Mouse (Mus musculus): Measurements from ENCODE around the gene Tmem9b. TPM values are rescaled to one million over a fixed set of nuclear protein-coding genes. Genes with fewer than 3 reads are reported as not detected.

Gene Tmem9b
- polyA plus RNA-seq, 1 experiment from 2014 or later: 35.2 TPM

- no peaks in the 10 kb centered on the region for H3K36me3 ChIP-seq
- 0 out of 2 replicates have a peak, but pooled peaks cover under 1% of the 10 kb centered on the region for H3K27me3 ChIP-seq
- H3K27ac ChIP-seq: no peak overlapping the region
- H3K4me1 ChIP-seq: no peaks in the 10 kb centered on the region
- ATAC-seq (ENCODE audit: insufficient number of reproducible peaks, insufficient read depth, low FRiP score, low TSS enrichment): no peak
- no peaks in the 10 kb centered on the region for H3K9me3 ChIP-seq
- no peak overlapping the region for H3K4me2 ChIP-seq (replicated peaks)
- no peak overlapping the region for H3K4me3 ChIP-seq
- H3K9ac ChIP-seq: no peak overlapping the region
These were observed 19.6 kb upstream of the Tmem9b start for GRCm38 (mm10) chr7:109772251-109772650.

DNA sequence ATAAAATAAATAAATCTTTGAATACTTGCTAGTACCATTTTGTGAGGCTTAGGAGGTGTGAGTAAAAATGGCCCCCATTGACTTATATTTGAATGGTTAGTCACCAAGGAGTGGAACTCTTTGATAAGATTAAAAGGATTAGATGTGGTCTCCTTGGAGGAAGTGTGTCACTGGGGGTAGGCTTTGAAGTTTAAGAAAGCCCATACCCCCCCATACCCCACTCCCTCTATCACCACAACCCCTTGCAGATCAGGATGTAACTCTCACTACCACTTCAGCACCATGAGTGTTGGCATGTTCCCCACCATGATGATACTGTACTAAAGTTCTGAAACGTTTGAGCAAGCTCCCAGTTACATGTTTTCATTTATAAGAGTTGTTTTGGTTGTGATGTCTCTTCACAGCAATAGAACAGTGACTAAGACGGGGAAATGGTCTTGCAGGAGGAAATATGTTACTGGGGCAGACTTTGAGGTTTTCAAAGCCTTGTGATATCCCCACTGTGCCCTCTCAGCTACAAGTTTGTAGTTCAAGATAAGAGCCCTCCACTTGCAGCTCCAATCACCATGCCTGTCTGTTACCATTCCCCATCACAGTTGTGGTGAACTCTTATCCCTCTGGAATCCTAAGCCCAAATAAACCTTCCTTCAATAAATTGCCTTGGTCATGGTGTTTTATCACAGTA, 16.2 kb upstream of the Tmem9b start:
- 62% methylated on average over 2 of the region's 2 CpGs for WGBS

GRCm38 (mm10) chr7:109767575-109768350, 15.1 kb upstream of the Tmem9b start:
- 79% methylated on average over 7 of the region's 7 CpGs for WGBS
- no peak overlapping the region for H3K9ac ChIP-seq
- ATAC-seq (ENCODE audit: insufficient number of reproducible peaks, insufficient read depth, low FRiP score, low TSS enrichment): no peak
- no peak overlapping the region for H3K4me3 ChIP-seq
- no peaks in the 10 kb centered on the region for H3K9me3 ChIP-seq
- no peak overlapping the region for H3K27ac ChIP-seq
- H3K27me3 ChIP-seq: no peaks in the 10 kb centered on the region
- H3K4me2 ChIP-seq (replicated peaks): no peak overlapping the region
- H3K4me1 ChIP-seq: no peaks in the 10 kb centered on the region
- no peaks in the 10 kb centered on the region for H3K36me3 ChIP-seq

More for the DNA sequence above, 16.2 kb upstream of the Tmem9b start:
- Histone ChIP-seq H3K27me3 (no peaks in the 10 kb centered on the region), H3K4me3 (no peak overlapping the region), H3K4me2 (replicated peaks) (no peak overlapping the region), H3K9ac (no peak overlapping the region), H3K27ac (no peak overlapping the region), H3K36me3 (no peaks in the 10 kb centered on the region), H3K9me3 (no peaks in the 10 kb centered on the region), H3K4me1 (no peaks in the 10 kb centered on the region)
- no peak for ATAC-seq (ENCODE audit: insufficient number of reproducible peaks, insufficient read depth, low FRiP score, low TSS enrichment)

DNA sequence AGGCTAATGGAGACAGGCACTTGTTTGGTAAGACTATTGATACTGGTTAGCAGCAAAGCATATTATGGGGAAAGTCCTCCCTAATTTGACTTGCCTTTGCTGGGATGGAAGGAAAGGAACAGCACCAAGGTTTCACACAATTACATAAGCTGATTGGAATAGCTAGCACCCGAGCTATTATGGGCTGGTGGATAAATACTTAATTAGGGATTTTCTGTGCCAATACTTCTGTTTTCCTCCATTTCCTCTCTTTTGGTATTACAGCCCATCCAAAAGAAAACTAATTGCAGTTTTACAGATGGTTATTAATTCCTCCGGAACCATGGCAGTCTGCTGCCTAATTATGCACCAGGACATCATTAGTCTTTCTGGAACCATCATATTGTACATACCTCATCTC, 11.3 kb upstream of the Tmem9b start:
- 72% methylated on average over 2 of the region's 2 CpGs for WGBS

DNA sequence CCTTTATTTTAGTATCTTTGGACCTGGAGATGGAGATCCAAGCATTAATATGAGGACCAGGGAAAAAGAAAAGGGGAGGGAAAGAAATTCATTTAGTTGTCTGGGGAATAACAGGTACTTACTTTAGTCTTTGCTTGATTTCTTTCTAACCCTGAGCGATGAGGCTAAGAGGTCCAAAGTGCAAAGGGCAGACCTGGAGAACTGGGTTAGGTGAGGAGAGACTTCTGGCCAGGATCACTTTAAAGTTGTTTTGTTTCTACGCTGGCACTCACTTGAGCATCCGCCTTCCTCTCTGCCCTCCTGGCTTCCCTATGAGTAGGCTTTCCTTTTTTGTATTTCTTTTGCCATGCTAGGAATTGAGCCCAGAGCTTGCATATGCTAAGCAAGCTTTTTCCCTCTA, 3.6 kb upstream of the Tmem9b start:
- WGBS: 88% methylated on average over 3 of the region's 3 CpGs
- no peak for ATAC-seq (ENCODE audit: insufficient number of reproducible peaks, insufficient read depth, low FRiP score, low TSS enrichment)
- Histone ChIP-seq H3K9me3 (no peaks in the 10 kb centered on the region), H3K27ac (no peak overlapping the region), H3K4me1 (peaks cover 6% of the 10 kb centered on the region), H3K36me3 (no peaks in the 10 kb centered on the region), H3K4me2 (replicated peaks) (no peak overlapping the region), H3K27me3 (no peaks in the 10 kb centered on the region), H3K4me3 (no peak overlapping the region), H3K9ac (no peak overlapping the region)

More for the DNA sequence above, 11.3 kb upstream of the Tmem9b start:
- Histone ChIP-seq H3K36me3 (no peaks in the 10 kb centered on the region), H3K4me2 (replicated peaks) (no peak overlapping the region), H3K9ac (no peak overlapping the region), H3K27me3 (no peaks in the 10 kb centered on the region), H3K9me3 (no peaks in the 10 kb centered on the region), H3K27ac (no peak overlapping the region), H3K4me1 (no peaks in the 10 kb centered on the region), H3K4me3 (no peak overlapping the region)
- ATAC-seq (ENCODE audit: insufficient number of reproducible peaks, insufficient read depth, low FRiP score, low TSS enrichment): no peak

DNA sequence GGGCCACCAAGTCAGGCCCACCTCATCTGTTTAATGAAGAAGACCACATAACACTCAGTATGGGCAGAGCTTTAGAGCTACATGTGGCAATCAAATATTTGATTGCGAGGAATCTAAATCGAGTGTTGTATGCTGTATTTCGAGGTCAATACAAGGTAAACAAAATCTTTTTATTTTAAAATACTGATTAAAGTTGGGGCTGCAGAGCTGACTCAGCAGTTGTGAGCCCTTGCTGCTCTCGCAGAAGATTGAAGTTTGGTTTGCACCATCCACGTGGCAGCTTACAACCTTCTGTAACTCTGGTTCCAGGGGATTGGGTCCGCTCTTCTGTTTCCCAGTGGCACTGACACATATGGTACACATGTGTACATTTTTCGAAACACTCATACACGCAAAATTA, 1.4 kb upstream of the Tmem9b start:
- Histone ChIP-seq H3K4me2 (replicated peaks) (no peak overlapping the region), H3K9ac (no peak overlapping the region), H3K4me3 (no peak overlapping the region), H3K9me3 (no peaks in the 10 kb centered on the region), H3K4me1 (peaks cover 6% of the 10 kb centered on the region), H3K27ac (no peak overlapping the region), H3K36me3 (no peaks in the 10 kb centered on the region), H3K27me3 (no peaks in the 10 kb centered on the region)
- no peak for ATAC-seq (ENCODE audit: insufficient number of reproducible peaks, insufficient read depth, low FRiP score, low TSS enrichment)
- 87% methylated on average over 8 of the region's 8 CpGs for WGBS

GRCm38 (mm10) chr7:109751427-109752007, 1.2 kb downstream of the Tmem9b start:
- Histone ChIP-seq H3K36me3 (no peaks in the 10 kb centered on the region), H3K4me2 (replicated peaks) (peak overlapping the region; percentile 80), H3K9ac (peak overlapping the region; percentile 81), H3K27me3 (no peaks in the 10 kb centered on the region), H3K4me1 (peaks cover 6% of the 10 kb centered on the region), H3K4me3 (peak overlapping the region; percentile 79), H3K27ac (peak overlapping the region; percentile 61; the same call in 1 of the 2 replicates), H3K9me3 (no peaks in the 10 kb centered on the region)
- 4% methylated on average over 13 of the region's 13 CpGs for WGBS
- peak; percentile 63; the same call in 1 of the 2 replicates for ATAC-seq (ENCODE audit: insufficient number of reproducible peaks, insufficient read depth, low FRiP score, low TSS enrichment)

DNA sequence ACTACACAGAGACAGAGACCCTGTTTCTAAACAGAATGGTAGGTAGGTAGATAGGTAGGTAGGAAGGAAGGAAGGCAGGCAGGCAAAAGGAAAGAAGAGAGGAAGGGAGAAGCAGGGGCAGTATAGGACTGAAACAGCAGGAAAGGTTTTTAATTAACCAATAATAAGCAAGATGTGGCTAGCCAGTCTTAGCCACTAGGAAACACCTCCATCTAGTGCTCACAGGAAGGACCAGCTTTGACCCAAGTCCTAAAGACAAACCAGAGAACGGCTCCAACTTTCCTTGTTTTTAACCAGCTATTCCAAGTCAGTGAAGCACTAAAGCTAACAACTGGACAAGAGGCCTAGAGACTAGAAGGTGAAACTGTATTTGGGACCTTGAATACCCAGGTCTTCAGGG, 4.9 kb downstream of the Tmem9b start:
- no peak overlapping the region for H3K4me3 ChIP-seq
- peaks cover 10% of the 10 kb centered on the region; the same call in 1 of the 2 replicates for H3K36me3 ChIP-seq
- H3K27ac ChIP-seq: no peak overlapping the region
- no peaks in the 10 kb centered on the region for H3K27me3 ChIP-seq
- H3K9ac ChIP-seq: no peak overlapping the region
- 62% methylated on average over 1 of the region's 1 CpGs for WGBS
- H3K9me3 ChIP-seq: no peaks in the 10 kb centered on the region
- ATAC-seq (ENCODE audit: insufficient number of reproducible peaks, insufficient read depth, low FRiP score, low TSS enrichment): no peak
- H3K4me1 ChIP-seq: peaks cover under 1% of the 10 kb centered on the region
- no peak overlapping the region for H3K4me2 ChIP-seq (replicated peaks)

DNA sequence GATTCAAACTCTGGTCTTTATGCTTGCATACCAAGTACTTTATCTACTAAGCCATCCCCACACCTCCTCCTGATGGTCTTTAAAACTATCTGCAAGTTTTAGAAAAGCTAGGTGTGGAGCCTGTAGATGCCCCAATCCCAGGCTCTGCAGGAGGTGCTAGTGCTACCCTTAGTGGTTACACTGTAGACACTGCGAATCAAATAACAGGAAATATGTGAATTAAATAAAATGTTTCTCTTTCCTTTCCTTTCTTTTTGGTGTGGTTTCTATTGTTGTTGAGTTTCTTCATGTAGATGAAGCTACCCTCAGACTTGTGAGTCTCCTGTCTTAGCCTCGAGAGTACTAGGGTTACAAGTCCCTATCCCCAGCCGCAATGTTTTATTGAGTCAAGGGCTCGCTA, 11.0 kb downstream of the Tmem9b start:
- Histone ChIP-seq H3K9me3 (no peaks in the 10 kb centered on the region), H3K9ac (no peak overlapping the region), H3K4me3 (no peak overlapping the region), H3K27ac (no peak overlapping the region), H3K4me2 (replicated peaks) (no peak overlapping the region), H3K27me3 (no peaks in the 10 kb centered on the region), H3K4me1 (no peaks in the 10 kb centered on the region), H3K36me3 (peaks cover 21% of the 10 kb centered on the region)
- WGBS: 85% methylated on average over 4 of the region's 4 CpGs
- no peak for ATAC-seq (ENCODE audit: insufficient number of reproducible peaks, insufficient read depth, low FRiP score, low TSS enrichment)

DNA sequence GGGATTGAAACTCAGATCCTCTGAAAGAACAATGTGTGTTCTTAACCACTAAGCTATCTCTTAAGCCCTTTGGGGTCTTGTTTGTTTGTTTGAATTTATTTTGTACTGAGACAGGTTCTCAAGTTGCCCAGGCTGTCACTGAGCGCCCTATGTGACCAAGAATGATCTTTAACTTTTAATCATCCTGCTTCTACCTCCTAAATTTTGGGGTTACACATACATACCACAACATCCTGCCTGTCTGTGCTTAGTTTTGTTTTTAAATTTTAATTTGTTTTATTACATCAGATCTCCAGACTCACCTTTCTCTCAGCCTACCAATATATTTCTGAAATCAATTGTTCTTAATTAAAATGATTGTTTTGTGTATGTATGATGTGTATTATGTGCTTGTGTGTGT, 11.6 kb downstream of the Tmem9b start:
- Histone ChIP-seq H3K27ac (no peak overlapping the region), H3K36me3 (peaks cover 24% of the 10 kb centered on the region)
- 91% methylated on average over 1 of the region's 1 CpGs for WGBS

GRCm38 (mm10) chr7:109739822-109740370, 12.8 kb downstream of the Tmem9b start:
- H3K36me3 ChIP-seq: peaks cover 25% of the 10 kb centered on the region
- H3K27ac ChIP-seq: no peak overlapping the region
- 74% methylated on average over 5 of the region's 5 CpGs for WGBS
- no peak overlapping the region for H3K9ac ChIP-seq
- no peaks in the 10 kb centered on the region for H3K4me1 ChIP-seq
- no peak overlapping the region for H3K4me3 ChIP-seq
- H3K27me3 ChIP-seq: no peaks in the 10 kb centered on the region
- ATAC-seq (ENCODE audit: insufficient number of reproducible peaks, insufficient read depth, low FRiP score, low TSS enrichment): no peak
- no peak overlapping the region for H3K4me2 ChIP-seq (replicated peaks)
- H3K9me3 ChIP-seq: no peaks in the 10 kb centered on the region

More for the DNA sequence above, 11.6 kb downstream of the Tmem9b start:
- ATAC-seq (ENCODE audit: insufficient number of reproducible peaks, insufficient read depth, low FRiP score, low TSS enrichment): no peak
- no peak overlapping the region for H3K9ac ChIP-seq
- H3K27me3 ChIP-seq: no peaks in the 10 kb centered on the region
- no peak overlapping the region for H3K4me2 ChIP-seq (replicated peaks)
- no peaks in the 10 kb centered on the region for H3K9me3 ChIP-seq
- H3K4me1 ChIP-seq: no peaks in the 10 kb centered on the region
- H3K4me3 ChIP-seq: no peak overlapping the region
